Mouse (Mus musculus): Measurements from ENCODE around the gene Slc6a20b. TPM values are rescaled to one million over a fixed set of nuclear protein-coding genes. Genes with fewer than 3 reads are reported as not detected.
"Not testable (repeated sequence)": the region's sequence is repeated elsewhere in the genome, so short reads cannot be mapped to it uniquely, and the experiment has no call there.

Gene Slc6a20b
- not detected in 2 replicates for total RNA-seq (2014; fragmentation: Nextera tagmentation)
- total RNA-seq (2017): 0.44 and 0.64 TPM in 2 replicates
- polyA plus RNA-seq (2012): 0.01 TPM in 1 of 2 replicates, not detected in the other

DNA sequence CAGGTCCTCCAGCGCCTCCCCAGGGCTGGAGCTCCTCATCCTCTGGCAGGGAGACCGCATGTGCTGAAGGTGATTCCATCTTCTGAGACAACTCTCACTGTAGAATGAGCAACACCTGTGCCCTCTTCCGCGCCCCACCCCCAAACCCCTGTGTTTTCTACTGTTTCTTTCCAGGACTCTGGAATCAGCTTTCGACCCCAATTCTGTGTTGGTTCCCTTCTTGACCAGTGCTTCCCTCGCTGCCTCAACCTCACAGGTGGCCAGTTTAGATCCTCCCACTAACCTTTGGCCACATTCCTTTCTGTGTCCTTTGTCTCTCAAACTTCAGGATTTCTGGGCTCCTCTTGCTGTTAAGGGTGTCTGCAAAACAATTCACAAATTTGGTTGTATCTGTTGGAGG is at the start of gene Slc6a20b:
Gene Slc6a20b, minus strand, starts transcription at position 285 of the 400 bp plus-strand sequence.
- no peaks in the 10 kb centered on the region for H3K9me3 ChIP-seq (replicated peaks)
- DNase-seq (ENCODE audit: low spot score) (no peak), ATAC-seq (ENCODE audit: extremely low read depth, insufficient number of reproducible peaks, low FRiP score, poor library complexity, severe bottlenecking) (no peak)
- no peaks in the 10 kb centered on the region; the same call in 1 of the 2 replicates for H3K4me1 ChIP-seq (ENCODE audit: insufficient read depth, low read depth, low read length)
- H3K36me3 ChIP-seq (replicated peaks): no peaks in the 10 kb centered on the region
- TF ChIP-seq GATA2 (IDR thresholded peaks at IDR 0.05; ENCODE audit: borderline replicate concordance, low read depth, low read length) (no peak), CTCF (IDR thresholded peaks at IDR 0.05; ENCODE audit: low read depth, low read length) (no peak), GATA1 (IDR thresholded peaks at IDR 0.05; ENCODE audit: borderline replicate concordance, low read length) (no peak), POLR2AphosphoS5 (IDR thresholded peaks at IDR 0.05; ENCODE audit: insufficient replicate concordance, low read depth, low read length) (no peak), TAL1 (conservative IDR thresholded peaks at IDR 0.05; ENCODE audit: low read depth, low read length) (no peak)
- H3K27me3 ChIP-seq (ENCODE audit: insufficient read depth, low read length): peaks cover 15% of the 10 kb centered on the region
- H3K4me3 ChIP-seq (ENCODE audit: low read depth, low read length): no peak within 1 kb of the TSS

DNA sequence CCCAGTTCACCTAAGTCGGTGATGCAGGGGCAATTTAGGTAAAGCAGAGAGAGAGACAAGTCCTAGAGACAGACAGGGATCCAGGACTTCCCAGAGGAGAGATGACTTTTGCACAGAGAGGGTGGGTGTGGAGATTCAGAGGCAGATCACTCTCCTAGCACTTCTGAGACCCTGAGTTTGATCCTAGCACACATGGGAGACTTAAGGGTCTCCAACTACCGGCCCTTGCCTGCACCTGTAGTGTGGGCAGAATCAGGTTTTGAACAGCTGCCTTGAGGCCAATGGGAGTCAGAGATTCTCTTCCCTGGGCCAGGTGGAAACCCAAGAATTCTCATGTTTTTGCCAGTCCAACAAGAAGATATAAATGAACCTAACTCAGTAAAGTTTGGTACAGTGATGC is 46.8 kb upstream of the Slc6a20b start:
- Histone ChIP-seq H3K27me3 (ENCODE audit: insufficient read depth, low read length) (peaks cover 41% of the 10 kb centered on the region), H3K4me3 (ENCODE audit: low read depth, low read length) (no peak overlapping the region), H3K4me1 (ENCODE audit: insufficient read depth, low read depth, low read length) (peaks cover 20% of the 10 kb centered on the region), H3K36me3 (replicated peaks) (no peaks in the 10 kb centered on the region), H3K9me3 (replicated peaks) (no peaks in the 10 kb centered on the region)
- DNase-seq (ENCODE audit: low spot score): no peak
- no peak for ATAC-seq (ENCODE audit: extremely low read depth, insufficient number of reproducible peaks, low FRiP score, poor library complexity, severe bottlenecking)
- TF ChIP-seq POLR2AphosphoS5 (IDR thresholded peaks at IDR 0.05; ENCODE audit: insufficient replicate concordance, low read depth, low read length) (no peak), GATA1 (IDR thresholded peaks at IDR 0.05; ENCODE audit: borderline replicate concordance, low read length) (no peak), CTCF (IDR thresholded peaks at IDR 0.05; ENCODE audit: low read depth, low read length) (no peak), TAL1 (conservative IDR thresholded peaks at IDR 0.05; ENCODE audit: low read depth, low read length) (no peak), GATA2 (IDR thresholded peaks at IDR 0.05; ENCODE audit: borderline replicate concordance, low read depth, low read length) (no peak)

DNA sequence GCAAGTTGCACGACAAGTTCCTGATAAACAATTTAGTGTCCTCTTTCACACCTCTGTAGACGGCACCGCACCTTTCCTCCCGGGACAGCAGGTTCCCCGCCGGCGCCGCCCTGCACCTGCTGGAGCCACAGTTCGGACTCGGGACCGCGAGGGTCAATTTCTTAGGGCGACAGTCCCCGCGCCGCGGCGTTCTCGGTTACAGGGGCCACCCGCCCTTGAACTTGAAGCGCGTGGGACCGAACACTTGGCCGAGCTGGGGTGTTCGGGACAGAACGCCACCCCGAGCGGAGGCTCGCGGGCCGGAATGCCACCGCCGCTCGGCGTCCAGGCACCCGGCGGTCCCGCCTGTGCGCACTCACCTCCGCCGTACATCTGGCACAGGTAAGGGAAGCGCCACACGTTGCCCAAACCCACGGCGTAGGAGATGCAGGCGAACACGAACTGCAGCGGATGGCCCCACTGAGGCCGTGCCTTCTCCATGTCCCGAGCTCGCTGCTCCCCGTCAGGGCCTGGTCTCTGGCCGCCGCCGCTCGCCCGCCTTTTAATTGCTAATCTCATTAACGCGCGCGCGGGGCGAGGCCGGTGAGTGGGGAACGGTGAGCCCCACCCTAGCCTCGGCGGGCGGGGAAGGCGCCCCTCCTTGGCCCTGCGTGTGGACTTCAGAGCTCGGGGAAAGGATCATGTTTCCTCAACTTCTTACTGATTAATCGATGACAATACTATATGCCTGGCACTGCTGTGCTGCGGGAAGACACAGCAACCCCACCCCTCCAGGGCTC is 46.2 kb upstream of the Slc6a20b start, which contains the start of the genes Ccr9 and Slc6a20a:
Gene Ccr9, plus strand, starts transcription at position 113 of the 779 bp plus-strand sequence.
Gene Slc6a20a, minus strand, starts transcription at position 559 of the 779 bp plus-strand sequence.
- peaks cover 43% of the 10 kb centered on the region for H3K27me3 ChIP-seq (ENCODE audit: insufficient read depth, low read length)
- TF ChIP-seq POLR2AphosphoS5 (IDR thresholded peaks at IDR 0.05; ENCODE audit: insufficient replicate concordance, low read depth, low read length) (no peak), GATA2 (IDR thresholded peaks at IDR 0.05; ENCODE audit: borderline replicate concordance, low read depth, low read length) (no peak), GATA1 (IDR thresholded peaks at IDR 0.05; ENCODE audit: borderline replicate concordance, low read length) (no peak), CTCF (IDR thresholded peaks at IDR 0.05; ENCODE audit: low read depth, low read length) (no peak), TAL1 (conservative IDR thresholded peaks at IDR 0.05; ENCODE audit: low read depth, low read length) (no peak)
- DNase-seq (ENCODE audit: low spot score) (peak; percentile 26), ATAC-seq (ENCODE audit: extremely low read depth, insufficient number of reproducible peaks, low FRiP score, poor library complexity, severe bottlenecking) (no peak)
- H3K4me3 ChIP-seq (ENCODE audit: low read depth, low read length): peak within 1 kb of the TSS; percentile 66
- peaks cover 20% of the 10 kb centered on the region for H3K4me1 ChIP-seq (ENCODE audit: insufficient read depth, low read depth, low read length)
- no peaks in the 10 kb centered on the region for H3K36me3 ChIP-seq (replicated peaks)
- H3K9me3 ChIP-seq (replicated peaks): no peaks in the 10 kb centered on the region

DNA sequence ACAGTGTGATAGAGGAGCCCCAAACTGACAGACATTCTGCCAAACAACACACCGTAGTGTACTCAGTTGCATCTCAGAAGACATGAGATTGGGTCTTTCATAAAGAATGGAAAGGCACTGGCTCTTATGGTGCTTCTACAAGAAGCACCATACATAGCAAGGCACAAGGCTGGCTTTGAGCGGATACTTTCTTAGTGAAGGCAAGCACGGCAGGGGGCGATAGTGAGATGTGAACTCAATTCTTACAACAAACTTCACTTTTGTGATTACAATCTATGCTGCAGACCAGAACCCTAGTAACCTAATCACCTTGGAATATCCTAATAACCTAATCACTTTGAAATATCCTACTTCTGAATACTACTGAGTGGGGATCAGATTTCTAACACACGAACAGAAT is 33.3 kb upstream of the Slc6a20b start:
- DNase-seq (ENCODE audit: low spot score) (no peak), ATAC-seq (ENCODE audit: extremely low read depth, insufficient number of reproducible peaks, low FRiP score, poor library complexity, severe bottlenecking) (no peak)
- Histone ChIP-seq H3K27me3 (ENCODE audit: insufficient read depth, low read length) (peaks cover 2% of the 10 kb centered on the region; the same call in 1 of the 2 replicates), H3K9me3 (replicated peaks) (no peaks in the 10 kb centered on the region), H3K36me3 (replicated peaks) (no peaks in the 10 kb centered on the region), H3K4me1 (ENCODE audit: insufficient read depth, low read depth, low read length) (no peaks in the 10 kb centered on the region), H3K4me3 (ENCODE audit: low read depth, low read length) (no peak overlapping the region)
- TF ChIP-seq CTCF (IDR thresholded peaks at IDR 0.05; ENCODE audit: low read depth, low read length): no peak
- no peak for TF ChIP-seq POLR2AphosphoS5 (IDR thresholded peaks at IDR 0.05; ENCODE audit: insufficient replicate concordance, low read depth, low read length)
- TF ChIP-seq TAL1 (conservative IDR thresholded peaks at IDR 0.05; ENCODE audit: low read depth, low read length): no peak
- no peak for TF ChIP-seq GATA2 (IDR thresholded peaks at IDR 0.05; ENCODE audit: borderline replicate concordance, low read depth, low read length)
- TF ChIP-seq GATA1 (IDR thresholded peaks at IDR 0.05; ENCODE audit: borderline replicate concordance, low read length): no peak

DNA sequence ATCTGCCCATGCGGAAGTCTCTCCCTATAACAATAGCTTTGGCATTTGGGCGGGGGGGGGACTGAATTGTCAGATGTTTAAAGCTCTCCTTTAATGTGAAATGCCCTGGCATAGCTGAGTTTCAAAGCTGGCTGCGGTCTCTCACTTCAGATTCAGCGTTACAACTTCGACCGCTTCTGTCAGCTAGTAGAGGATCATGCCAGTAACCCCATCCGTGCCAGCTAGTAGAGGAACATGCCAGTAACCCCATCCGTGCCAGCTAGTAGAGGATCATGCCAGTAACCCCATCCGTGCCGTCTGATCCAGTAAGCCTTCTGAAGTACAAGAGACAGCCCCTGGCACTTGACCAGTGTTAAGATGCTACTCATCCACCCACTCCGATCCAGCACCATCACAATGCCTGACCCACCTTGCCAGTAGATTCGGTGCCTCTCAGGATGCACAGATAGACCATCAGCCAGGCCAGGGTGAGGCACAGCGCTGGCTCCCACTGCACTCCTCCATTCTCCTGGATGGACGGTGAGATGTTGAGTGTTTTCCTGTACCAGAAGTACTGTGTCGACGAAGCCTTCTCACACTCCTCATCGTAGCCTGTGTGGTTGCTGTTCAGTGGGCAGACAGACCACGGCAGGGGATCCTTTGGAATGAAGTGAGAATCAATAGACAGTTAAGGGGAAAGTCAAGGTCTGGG is 27.8 kb upstream of the Slc6a20b start:
- not testable (repeated sequence) for DNase-seq (ENCODE audit: low spot score); H3K36me3 ChIP-seq (replicated peaks); ATAC-seq (ENCODE audit: extremely low read depth, insufficient number of reproducible peaks, low FRiP score, poor library complexity, severe bottlenecking); H3K27me3 ChIP-seq (ENCODE audit: insufficient read depth, low read length); H3K4me3 ChIP-seq (ENCODE audit: low read depth, low read length); H3K4me1 ChIP-seq (ENCODE audit: insufficient read depth, low read depth, low read length); H3K9me3 ChIP-seq (replicated peaks)

DNA sequence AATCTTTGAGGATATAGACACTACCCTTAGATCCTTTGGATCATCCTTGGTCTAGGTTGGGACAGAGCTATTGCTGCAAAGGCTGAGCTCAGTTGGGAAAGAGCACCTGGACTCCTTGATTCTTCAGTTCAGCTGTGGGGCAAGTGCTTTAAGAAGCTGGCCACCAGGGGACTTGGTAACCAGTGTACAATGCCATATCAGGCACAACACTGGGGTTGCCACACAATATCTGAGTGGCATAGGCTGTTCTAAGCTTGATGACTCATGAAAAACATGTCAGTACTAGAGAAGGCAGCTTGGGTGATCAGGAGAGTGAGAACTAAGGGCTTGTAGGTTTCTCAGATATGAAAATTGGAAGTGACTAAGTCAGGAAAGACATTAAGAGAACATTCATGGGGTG is 26.6 kb upstream of the Slc6a20b start:
- TF ChIP-seq GATA2 (IDR thresholded peaks at IDR 0.05; ENCODE audit: borderline replicate concordance, low read depth, low read length) (no peak), TAL1 (conservative IDR thresholded peaks at IDR 0.05; ENCODE audit: low read depth, low read length) (no peak), POLR2AphosphoS5 (IDR thresholded peaks at IDR 0.05; ENCODE audit: insufficient replicate concordance, low read depth, low read length) (no peak), CTCF (IDR thresholded peaks at IDR 0.05; ENCODE audit: low read depth, low read length) (no peak), GATA1 (IDR thresholded peaks at IDR 0.05; ENCODE audit: borderline replicate concordance, low read length) (no peak)
- Histone ChIP-seq H3K27me3 (ENCODE audit: insufficient read depth, low read length) (peaks cover 9% of the 10 kb centered on the region), H3K36me3 (replicated peaks) (no peaks in the 10 kb centered on the region), H3K9me3 (replicated peaks) (no peaks in the 10 kb centered on the region), H3K4me1 (ENCODE audit: insufficient read depth, low read depth, low read length) (peaks cover 3% of the 10 kb centered on the region; the same call in 1 of the 2 replicates), H3K4me3 (ENCODE audit: low read depth, low read length) (no peak overlapping the region)
- ATAC-seq (ENCODE audit: extremely low read depth, insufficient number of reproducible peaks, low FRiP score, poor library complexity, severe bottlenecking): no peak
- no peak for DNase-seq (ENCODE audit: low spot score)

Measured in G1E (cell line).